Mouse (Mus musculus) CD8-positive naive resting alpha-beta T cell, adult 2 months (primary cell): Measurements from ENCODE around the gene Ubl4b.

Source experiments
- DNase-seq, 2 experiments: peaks; one replicate each; pipeline ENCODE4 v3.0.0; 2022; ENCODE audit warnings: low read depth in 2 of 2, low spot score in 2 of 2

Gene Ubl4b

DNA sequence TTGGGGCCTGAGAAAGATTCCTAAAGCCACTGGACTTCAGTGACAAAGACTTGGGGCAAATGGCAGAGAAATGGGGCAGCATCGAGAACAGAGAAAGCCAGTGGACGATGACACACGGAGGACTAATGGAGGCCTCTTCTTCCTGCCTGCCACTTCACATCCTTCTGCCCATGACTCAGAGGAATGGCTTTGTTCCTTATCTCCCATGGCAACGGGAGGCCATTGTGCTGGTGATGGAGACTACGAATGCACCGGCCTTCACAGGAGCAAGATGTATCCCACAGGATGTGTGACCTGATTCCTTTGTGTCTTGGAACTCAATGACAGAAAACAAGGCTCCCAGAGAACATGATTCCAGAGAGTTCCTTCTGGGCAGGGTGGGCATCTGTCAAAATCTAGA, 30.3 kb downstream of the Ubl4b start:
- DNase-seq: no peak

- DNase-seq: no peak
Observed at GRCm38 (mm10) chr3:107520931-107521330, 33.9 kb downstream of the Ubl4b start.

GRCm38 (mm10) chr3:107517631-107518108, 37.2 kb downstream of the Ubl4b start, which contains the start of gene Slc6a17:
Gene Slc6a17, minus strand, starts transcription at chr3:107518018.
- DNase-seq: no peak

DNA sequence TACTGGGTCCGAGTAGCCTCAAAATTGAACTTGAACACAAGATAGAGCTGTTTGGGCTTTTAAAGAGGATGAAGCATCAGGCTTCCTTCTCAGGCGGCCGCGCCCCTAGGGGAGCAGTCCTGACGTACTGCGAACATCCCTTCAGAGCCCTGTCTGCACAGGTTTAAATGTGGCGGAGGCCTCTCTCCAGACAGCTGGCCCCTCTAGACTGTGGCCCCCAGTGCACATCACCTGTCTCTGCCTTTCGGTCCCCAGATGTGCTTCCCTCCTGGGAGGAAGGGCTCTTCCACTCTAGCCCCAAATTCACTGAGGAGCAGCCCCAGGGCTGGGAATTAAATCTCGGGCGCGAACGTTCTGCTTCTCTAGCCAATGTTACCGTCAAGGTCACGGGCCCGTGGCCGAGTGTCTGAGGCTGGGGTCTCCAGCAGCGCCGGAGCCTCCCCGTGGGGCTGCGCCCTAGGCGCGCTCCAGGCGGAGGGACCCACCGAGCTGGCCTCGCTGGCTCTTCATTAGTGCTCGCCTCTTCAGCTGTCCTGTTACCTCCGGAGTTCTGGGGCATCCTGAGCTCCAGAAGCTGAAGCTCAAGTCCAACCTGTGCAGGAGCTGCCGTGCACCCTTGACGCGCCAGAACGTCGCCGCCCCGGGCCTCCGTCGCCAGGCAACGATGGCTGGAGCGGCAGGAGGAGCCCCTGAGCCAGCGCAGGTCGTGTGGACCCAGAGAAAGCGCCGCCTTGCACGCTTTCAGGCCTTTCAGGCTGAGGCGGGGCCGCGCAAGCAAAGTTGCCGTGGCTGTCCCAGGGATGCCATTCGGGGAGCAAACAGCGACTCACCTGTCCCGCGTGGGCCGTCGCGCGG, 37.9 kb downstream of the Ubl4b start:
- no peak for DNase-seq

DNA sequence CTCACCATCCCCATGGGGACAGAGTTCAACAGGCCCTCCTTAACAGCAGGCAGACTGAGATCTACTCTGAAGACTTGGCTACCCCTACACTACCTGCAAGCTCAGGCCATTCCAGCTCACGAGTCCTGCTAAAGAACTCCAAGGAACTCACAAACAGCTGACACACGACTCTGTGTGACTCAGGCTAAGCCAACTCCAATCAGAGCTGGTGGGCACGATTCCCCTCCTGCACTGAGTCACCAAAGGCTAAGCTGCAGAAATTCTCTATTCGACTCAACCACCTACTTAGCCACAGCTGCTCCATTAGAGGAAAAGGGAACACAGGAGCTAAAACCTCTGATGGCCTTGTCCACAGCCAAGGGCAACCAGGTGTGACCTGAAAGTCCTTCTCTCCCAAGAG, 38.9 kb downstream of the Ubl4b start:
- DNase-seq: no peak

GRCm38 (mm10) chr3:107511416-107511815, 43.5 kb downstream of the Ubl4b start:
- DNase-seq: no peak

DNA sequence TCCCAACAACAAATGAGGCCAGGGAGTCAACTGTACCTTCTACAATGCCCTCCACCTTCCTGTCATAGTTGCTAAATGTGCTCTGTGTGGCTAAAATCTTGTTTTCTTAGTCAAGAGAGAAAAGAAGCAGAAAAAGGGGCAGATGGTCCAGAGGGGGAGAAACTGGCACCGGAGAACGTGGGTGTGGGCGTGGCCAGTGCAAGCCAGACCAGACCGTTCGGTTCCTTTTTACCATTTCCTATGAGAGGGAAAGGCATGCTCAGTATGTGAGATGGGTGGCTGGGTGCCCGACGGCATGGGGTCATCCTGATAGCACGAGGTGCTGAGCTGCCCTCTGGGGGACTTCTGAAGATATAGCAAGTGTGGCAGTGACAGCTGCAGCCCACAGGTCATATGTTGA, 46.2 kb downstream of the Ubl4b start:
- no peak for DNase-seq

DNA sequence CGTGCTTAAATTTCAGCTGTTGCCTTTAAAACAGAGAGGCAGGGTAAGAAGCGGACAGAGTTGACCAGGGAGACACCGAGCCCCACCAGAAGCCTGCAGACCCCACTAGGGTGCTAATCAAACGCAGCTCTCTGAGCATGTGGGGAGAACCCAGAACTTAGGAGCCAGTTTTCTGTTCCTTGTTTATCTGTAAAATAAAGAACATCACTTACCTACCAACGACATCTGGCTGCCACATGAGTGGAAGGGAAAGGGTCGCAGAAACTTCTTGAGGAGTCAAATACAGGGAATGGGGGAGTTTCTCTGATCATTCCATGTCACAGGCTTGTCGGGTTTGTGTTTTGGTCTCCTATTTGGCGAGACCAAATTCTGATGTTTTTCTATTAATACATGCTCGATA, 46.9 kb downstream of the Ubl4b start:
- DNase-seq: no peak

DNA sequence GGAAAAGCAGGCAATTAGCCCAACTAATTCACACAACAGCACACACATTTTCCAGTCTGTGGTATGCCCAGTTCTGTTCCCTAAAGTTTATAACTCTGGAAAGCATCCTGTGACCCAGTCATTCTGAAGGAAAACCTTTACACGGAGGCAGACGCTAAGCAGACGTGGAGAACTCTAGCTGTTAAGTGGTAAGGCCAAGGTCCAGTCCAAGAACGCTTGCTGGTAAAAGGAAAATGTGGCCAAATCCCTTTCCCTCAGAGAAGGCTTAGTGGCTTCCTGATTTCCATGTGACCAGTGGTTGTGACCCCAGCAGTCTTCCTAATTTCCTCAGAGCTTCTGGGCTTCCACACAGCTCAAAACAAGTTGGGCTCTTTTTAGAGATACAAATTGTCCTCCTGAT, 48.3 kb downstream of the Ubl4b start:
- no peak for DNase-seq

GRCm38 (mm10) chr3:107505464-107506367, 49.2 kb downstream of the Ubl4b start:
- no peak for DNase-seq

DNA sequence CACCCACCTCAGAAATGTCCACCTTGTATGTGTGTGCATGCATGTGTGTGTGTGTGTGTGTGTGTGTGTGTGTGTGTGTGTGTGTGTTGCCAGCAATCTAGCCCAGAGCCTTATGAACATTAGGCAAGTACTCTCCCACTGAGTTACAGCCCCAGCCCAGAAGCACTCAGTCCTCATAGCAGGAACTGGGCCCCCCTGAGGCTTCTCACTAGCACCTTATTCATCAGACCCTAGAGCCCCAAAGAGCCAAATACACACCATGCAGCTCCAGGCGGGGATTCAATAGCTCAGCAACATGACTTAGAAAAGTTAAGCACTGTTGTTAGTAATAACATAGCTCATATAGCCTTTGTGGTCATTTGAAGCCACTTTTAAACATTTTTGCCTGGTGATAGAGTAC, 50.3 kb downstream of the Ubl4b start:
- no peak for DNase-seq

GRCm38 (mm10) chr3:107503716-107504115, 51.2 kb downstream of the Ubl4b start:
- no peak for DNase-seq
